Mouse (Mus musculus) C2C12 (cell line): Measurements from ENCODE around the gene Akr1d1. TPM values are rescaled to one million over a fixed set of nuclear protein-coding genes. Genes with fewer than 3 reads are reported as not detected.

ENCODE experiments used
- H3K27me3 ChIP-seq: one replicate; pipeline ENCODE4 v1.6.1; 2011; ENCODE audit not compliant: control insufficient read depth, insufficient read depth, insufficient read length
- H3K36me3 ChIP-seq: one replicate; pipeline ENCODE4 v1.6.1; 2011; ENCODE audit not compliant: control insufficient read depth, insufficient read depth
- H3K4me3 ChIP-seq: one replicate; pipeline ENCODE4 v1.5.1; 2011; ENCODE audit warnings: mild to moderate bottlenecking, control low read depth; ENCODE audit not compliant: poor library complexity, insufficient read depth, severe bottlenecking
- H3K79me2 ChIP-seq: one replicate; pipeline ENCODE4 v1.6.1; 2011; ENCODE audit not compliant: control insufficient read depth, insufficient read depth
- H3K79me3 ChIP-seq: one replicate; pipeline ENCODE4 v1.6.1; 2011; ENCODE audit warnings: low read depth, control low read depth
- H3ac ChIP-seq: one replicate; pipeline ENCODE3; 2011; ENCODE audit warnings: low read depth; ENCODE audit not compliant: control insufficient read depth, insufficient read length
- CEBPB ChIP-seq: IDR thresholded peaks from one replicate; pipeline ENCODE4 v1.6.1; 2011; ENCODE audit warnings: low read depth, mild to moderate bottlenecking, control low read depth, moderate library complexity
- CTCF ChIP-seq: IDR thresholded peaks from one replicate; pipeline ENCODE4 v1.5.1; 2011; ENCODE audit not compliant: control insufficient read depth, insufficient read depth, insufficient read length
- FOSL1 ChIP-seq: IDR thresholded peaks from one replicate; pipeline ENCODE4 v1.8.0; 2011; ENCODE audit warnings: mild to moderate bottlenecking, low read length; ENCODE audit not compliant: poor library complexity, insufficient read depth, severe bottlenecking
- MAX ChIP-seq: IDR thresholded peaks from one replicate; pipeline ENCODE4 v1.6.1; 2011; ENCODE audit warnings: mild to moderate bottlenecking, control low read depth
- MYOD1 ChIP-seq: IDR thresholded peaks from one replicate; pipeline ENCODE4 v1.6.1; 2011; ENCODE audit warnings: low read depth; ENCODE audit not compliant: control insufficient read depth, insufficient read length
- MYOG ChIP-seq: IDR thresholded peaks from one replicate; pipeline ENCODE4 v1.6.1; 2011; ENCODE audit not compliant: control insufficient read depth, insufficient read length; ENCODE audit errors: extremely low read depth
- USF1 ChIP-seq: IDR thresholded peaks from one replicate; pipeline ENCODE4 v1.6.1; 2011; ENCODE audit warnings: low read depth, mild to moderate bottlenecking, control low read depth, moderate library complexity
- polyA plus RNA-seq: library from polyadenylated mRNA; unstranded; fragments of >200 nt; fragmentation: generic; extraction: Trizol; gene quantifications from one replicate; pipeline ENCODE4 v1.2.1, GENCODE M21; 2012; ENCODE audit warnings: missing spikeins

The Akr1d1 gene
- polyA plus RNA-seq, 1 experiment, result not detected

- Histone ChIP-seq H3ac (no peak overlapping the region), H3K79me3 (no peaks in the 10 kb centered on the region), H3K79me2 (no peaks in the 10 kb centered on the region), H3K36me3 (no peaks in the 10 kb centered on the region), H3K4me3 (no peak overlapping the region), H3K27me3 (no peaks in the 10 kb centered on the region)
- no peak for TF ChIP-seq MYOG
- TF ChIP-seq CTCF, result no peak
- no peak for TF ChIP-seq MYOD1
- no peak for TF ChIP-seq MAX
- no peak for TF ChIP-seq FOSL1
- TF ChIP-seq USF1, result no peak
- TF ChIP-seq CEBPB, result no peak
Observed at GRCm38 (mm10) chr6:37520631-37521375, 9.2 kb upstream of the Akr1d1 start.

- no peak overlapping the region for H3K4me3 ChIP-seq
- H3ac ChIP-seq, result no peak overlapping the region
- H3K36me3 ChIP-seq, result no peaks in the 10 kb centered on the region
- TF ChIP-seq MAX (no peak), MYOG (no peak), MYOD1 (no peak), CEBPB (no peak), USF1 (no peak)
- no peaks in the 10 kb centered on the region for H3K79me2 ChIP-seq
- H3K27me3 ChIP-seq, result no peaks in the 10 kb centered on the region
- no peaks in the 10 kb centered on the region for H3K79me3 ChIP-seq
Observed at GRCm38 (mm10) chr6:37532036-37532435, 2.1 kb downstream of the Akr1d1 start.

GRCm38 (mm10) chr6:37536831-37537230 lies 6.9 kb downstream of the Akr1d1 start:
- Histone ChIP-seq H3K79me2 (no peaks in the 10 kb centered on the region), H3K79me3 (no peaks in the 10 kb centered on the region), H3K27me3 (no peaks in the 10 kb centered on the region), H3ac (no peak overlapping the region), H3K36me3 (no peaks in the 10 kb centered on the region), H3K4me3 (no peak overlapping the region)
- no peak for TF ChIP-seq CTCF
- no peak for TF ChIP-seq FOSL1

GRCm38 (mm10) chr6:37537801-37538200 lies 7.8 kb downstream of the Akr1d1 start:
- Histone ChIP-seq H3K4me3 (no peak overlapping the region), H3K36me3 (no peaks in the 10 kb centered on the region), H3K27me3 (no peaks in the 10 kb centered on the region), H3ac (no peak overlapping the region), H3K79me3 (no peaks in the 10 kb centered on the region), H3K79me2 (no peaks in the 10 kb centered on the region)
- TF ChIP-seq MYOD1 (no peak), FOSL1 (no peak), USF1 (no peak), CEBPB (no peak), MAX (no peak), CTCF (no peak), MYOG (no peak)

GRCm38 (mm10) chr6:37538792-37539191 lies 8.8 kb downstream of the Akr1d1 start:
- TF ChIP-seq MAX (no peak), CTCF (no peak), FOSL1 (no peak), CEBPB (no peak), USF1 (no peak), MYOD1 (no peak), MYOG (no peak)
- H3K27me3 ChIP-seq, result no peaks in the 10 kb centered on the region
- no peaks in the 10 kb centered on the region for H3K36me3 ChIP-seq
- no peak overlapping the region for H3ac ChIP-seq
- no peaks in the 10 kb centered on the region for H3K79me3 ChIP-seq
- H3K4me3 ChIP-seq, result no peak overlapping the region
- H3K79me2 ChIP-seq, result no peaks in the 10 kb centered on the region

- Histone ChIP-seq H3K4me3 (no peak overlapping the region), H3K27me3 (no peaks in the 10 kb centered on the region), H3K79me2 (no peaks in the 10 kb centered on the region), H3ac (no peak overlapping the region), H3K36me3 (no peaks in the 10 kb centered on the region), H3K79me3 (no peaks in the 10 kb centered on the region)
- TF ChIP-seq MAX (no peak), CEBPB (no peak), MYOG (no peak)
Observed at GRCm38 (mm10) chr6:37539403-37539802, 9.4 kb downstream of the Akr1d1 start.
